Mouse (Mus musculus) stomach, postnatal 0 days (tissue): ENCODE measurements at regions not wholly inside any gene's neighbourhood (a gene's known extent, or its start where the extent isn't known, plus 50 kb on each side); places are given as distances from the start of the nearest gene placed in this dataset.

Experiments used
- CTCF ChIP-seq: IDR thresholded peaks from 2 replicates; pipeline ENCODE4 v1.5.1; 2016; ENCODE audit warnings: antibody characterized with exemption, low read depth, mild to moderate bottlenecking, moderate library complexity
- EP300 ChIP-seq: optimal IDR thresholded peaks from 2 replicates; pipeline ENCODE3; 2016; ENCODE audit warnings: antibody characterized with exemption

GRCm38 (mm10) chr12:92040481-92040880 lies 191.5 kb upstream of the Sel1l start:
- TF ChIP-seq CTCF (no peak), EP300 (no peak)
